Mouse (Mus musculus): Measurements from ENCODE around the gene Rbm5.

The Rbm5 gene

DNA sequence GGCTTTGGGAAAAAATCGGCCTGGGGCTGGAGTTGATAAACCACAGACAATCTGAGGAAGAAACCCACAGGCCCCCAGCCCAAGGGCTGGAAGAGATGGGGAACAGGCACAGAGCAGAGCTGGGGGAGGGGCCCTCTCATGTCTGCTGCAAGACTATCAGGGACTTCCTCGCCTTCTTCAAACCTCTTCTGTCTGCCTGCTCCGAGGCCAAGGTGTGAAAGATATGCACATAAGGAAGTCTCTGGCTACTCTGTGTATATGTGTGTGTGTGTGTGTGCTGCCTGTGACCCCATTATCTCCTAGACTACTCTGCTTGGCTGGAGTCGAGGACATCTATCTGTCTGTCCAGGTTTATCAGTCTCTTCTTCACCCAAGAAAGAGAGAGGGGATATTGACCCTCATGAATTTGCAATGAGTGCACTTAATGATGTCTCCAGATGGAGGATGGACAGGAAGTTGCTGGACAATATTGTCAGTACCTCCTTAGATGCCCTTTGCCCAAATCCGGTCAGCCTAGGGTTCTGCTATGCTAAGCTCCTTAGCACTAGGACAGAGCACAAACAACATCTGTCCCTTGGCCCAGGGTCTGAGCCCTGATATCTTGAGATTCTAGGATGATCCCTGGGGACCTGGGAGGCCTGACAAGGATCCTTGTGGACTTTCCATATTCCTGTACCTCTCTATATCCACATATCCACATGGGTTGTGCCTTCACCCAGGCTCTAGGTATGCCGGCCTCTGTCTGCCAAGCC is 41.7 kb downstream of the Rbm5 start:
- no peak for DNase-seq

DNA sequence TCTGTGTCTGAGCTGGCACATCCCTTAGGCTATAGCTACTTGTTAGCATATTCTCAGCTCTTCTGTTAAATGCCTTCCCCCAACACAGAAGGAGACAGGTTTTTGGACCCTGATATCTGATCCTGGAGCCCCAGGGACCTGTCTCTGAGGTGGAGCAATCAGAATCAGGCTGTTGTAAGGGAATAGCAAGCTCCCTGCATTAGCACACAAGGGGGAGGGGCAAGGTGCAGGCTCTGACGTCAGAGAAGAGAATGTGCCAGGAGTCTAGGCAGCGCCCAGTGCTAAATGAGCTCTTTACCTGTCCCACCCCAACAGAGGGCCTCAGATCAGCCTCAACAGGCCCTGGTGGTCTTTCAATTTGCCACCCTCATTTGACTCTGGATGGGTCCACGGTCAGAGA is 43.8 kb downstream of the Rbm5 start:
- DNase-seq, result no peak

DNA sequence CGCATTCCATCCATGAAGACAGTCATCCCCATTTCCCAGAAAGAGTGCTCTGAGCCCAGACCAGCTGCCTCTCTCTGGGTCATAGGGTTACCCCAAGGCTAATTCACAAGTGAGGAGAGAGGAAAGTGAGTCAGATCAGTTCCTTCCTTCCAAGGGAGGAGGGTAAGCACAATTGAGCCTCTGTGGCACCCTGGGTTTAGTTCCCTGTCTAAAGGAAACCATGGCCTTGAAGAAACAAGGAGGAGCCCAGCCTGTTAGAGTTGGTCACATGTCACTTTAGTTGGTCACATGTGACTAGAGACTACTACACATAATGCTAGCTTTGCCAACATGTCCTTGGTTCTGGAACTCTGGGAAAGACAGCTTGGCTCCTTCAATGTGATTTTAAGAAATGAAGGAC is 46.0 kb downstream of the Rbm5 start:
- no peak for DNase-seq

DNA sequence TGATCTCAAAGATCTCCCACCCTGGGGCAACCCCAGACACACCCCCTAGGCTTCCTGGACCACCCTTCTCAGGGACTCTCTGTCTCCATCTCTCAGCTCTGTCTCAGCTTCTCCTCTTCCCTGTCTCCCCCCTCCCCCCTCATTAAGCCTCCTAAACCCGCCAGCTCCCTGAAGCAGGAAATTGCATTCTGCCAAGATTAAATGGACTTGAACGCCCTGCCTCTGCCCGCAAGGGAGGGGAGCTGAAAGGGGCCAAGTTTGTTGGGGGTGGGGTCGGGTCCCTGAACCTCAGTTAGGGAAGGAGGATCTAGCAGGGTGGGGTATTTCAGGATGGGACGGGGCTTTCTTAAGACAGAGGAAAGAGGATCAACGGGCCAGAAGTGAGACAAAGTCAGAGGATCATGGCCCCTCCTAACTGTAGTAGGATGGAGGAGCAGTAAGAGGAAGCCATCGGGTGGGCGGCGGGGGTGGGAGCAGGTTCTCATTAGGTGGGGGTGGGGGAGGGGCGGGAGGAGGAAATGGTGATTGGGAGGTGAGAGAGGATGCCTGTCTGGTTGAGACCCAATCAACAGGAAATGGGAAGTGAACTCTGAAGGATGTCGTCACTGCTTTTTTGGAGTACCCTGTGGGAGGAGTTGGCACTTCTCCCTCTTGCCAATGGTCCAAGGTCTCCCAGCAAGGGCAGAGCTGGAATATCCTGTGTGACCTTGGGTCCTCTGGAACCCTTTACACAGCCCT is 46.8 kb downstream of the Rbm5 start:
- DNase-seq, result peak; percentile 80

DNA sequence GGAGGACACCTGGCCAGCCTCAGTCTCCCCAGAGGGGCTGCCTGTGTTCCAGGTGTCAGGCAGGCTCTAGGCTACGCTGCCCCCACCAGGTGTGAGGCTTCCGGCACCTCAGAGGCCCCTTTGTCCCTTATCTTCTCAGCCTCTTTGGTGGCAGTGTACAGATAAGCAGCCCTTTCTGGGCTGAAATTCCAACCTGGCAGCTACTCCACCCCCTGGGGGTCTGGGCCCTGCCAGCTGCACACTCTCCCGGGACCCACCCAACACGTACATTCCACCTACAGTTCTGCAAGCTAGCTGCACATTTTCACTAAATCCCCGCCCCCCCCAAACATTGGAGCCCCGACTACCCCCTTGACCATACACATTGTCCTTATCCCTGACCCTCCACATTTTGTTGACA is 47.5 kb downstream of the Rbm5 start:
- no peak for DNase-seq

DNA sequence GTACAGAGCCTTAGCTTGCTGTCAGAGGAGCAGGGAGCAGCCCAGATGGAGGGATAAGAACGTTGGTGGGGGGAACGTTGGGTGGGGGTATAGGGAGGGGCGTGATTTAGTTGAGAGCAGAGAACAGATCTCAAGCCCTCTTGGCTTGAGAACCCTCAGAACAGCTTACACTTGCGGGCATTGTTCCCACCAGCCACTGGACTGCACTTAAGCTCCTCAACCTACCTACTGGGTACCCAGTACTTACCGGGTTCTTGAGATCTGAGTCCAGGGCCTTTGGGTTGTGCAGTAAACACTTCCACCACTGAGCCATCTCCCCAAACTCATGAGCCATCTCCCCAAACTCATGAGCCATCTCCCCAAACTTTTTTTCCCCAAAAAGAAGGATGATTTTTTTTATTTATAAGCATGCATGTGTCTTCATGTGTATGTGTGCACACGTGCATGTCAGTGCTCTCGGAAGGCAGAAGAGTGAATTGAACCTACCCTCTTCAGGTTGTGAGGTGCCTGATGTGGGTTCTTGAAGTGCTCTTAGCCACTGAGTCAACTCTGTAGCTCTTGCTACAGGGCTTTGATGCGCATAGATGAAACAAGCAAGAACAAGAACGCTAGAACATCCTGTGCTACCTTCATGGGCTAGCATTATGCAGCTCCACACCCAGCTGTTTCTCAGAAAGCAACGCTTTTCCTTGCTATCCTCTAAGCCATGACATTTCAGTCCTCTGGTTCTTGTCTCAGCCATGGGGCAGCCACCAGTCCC is 51.8 kb downstream of the Rbm5 start:
- no peak for DNase-seq

DNA sequence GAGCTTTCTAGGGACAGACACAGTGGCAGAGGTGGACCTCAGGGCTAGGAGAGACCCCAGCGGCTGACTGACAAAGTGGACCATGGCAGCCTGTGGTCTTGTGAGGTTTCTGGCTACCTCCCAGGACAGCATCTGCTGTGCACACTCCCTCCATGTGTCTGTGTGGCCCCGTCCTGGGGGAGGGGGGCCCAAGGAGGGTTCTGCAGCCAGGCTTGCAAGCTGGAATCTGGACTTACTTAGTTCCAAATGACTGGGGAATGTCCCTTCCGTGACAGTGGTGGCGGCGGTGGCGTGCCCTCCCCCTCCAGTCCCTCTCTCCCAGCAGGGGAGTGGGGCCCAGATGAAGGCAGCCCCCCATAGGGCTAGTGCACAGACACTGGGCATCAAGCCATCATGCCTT is 53.8 kb downstream of the Rbm5 start:
- no peak for DNase-seq

DNA sequence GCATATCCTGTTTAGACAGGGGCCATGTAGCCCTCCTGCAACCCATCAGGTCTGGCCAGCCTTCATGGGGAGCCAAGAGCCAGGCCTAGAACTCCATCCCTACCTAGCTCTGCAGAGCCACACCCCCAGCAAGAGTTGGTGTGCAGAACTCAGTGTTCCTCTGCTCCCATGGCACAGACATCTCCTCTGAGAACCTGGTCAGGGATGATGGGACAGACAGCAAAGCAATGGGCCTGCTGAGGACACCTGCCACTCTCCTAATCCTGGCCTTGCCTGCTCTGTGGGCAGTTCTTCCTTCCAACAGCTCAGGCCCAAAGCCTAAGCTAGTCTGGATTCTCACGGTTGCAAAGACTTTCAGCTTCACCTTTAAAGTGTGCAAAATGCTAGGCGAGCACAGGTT is 55.2 kb downstream of the Rbm5 start:
- no peak for DNase-seq

DNA sequence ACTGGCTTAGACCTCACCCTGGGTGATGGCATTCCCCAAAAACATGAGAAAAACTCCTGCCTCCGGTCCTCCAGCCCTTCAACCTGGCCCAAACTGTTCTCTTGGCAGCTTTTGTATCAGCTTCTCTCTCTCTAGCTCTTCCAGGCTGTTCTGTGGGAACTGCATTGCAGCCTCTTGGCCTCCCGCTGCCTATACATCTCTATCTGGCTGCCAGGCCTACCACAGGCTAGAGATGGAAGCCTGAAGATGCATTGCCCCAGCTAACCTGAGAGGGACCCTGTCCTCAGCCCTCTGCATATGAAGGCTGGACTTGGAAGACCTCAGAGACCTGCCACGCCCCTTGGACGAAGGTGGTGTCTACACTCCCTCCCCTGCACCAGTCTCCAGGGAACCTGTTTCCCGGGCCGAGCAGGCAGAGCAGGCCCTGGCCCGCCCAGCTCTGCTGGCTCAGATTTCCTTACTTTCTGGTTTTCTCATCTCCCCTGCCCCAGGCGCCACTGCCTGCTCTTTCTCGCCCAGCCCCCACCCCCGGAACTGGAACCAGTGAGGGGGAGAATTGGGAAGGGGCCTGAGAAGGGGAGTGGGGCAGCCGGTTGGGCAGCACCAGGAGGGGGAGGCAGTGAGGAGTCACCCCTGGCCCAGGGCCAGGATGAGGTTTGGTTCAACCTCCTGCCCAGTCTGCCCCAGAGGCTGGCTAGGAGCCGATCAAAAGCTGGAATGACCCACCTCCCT is 56.4 kb downstream of the Rbm5 start:
- peak; percentile 80 for DNase-seq

DNA sequence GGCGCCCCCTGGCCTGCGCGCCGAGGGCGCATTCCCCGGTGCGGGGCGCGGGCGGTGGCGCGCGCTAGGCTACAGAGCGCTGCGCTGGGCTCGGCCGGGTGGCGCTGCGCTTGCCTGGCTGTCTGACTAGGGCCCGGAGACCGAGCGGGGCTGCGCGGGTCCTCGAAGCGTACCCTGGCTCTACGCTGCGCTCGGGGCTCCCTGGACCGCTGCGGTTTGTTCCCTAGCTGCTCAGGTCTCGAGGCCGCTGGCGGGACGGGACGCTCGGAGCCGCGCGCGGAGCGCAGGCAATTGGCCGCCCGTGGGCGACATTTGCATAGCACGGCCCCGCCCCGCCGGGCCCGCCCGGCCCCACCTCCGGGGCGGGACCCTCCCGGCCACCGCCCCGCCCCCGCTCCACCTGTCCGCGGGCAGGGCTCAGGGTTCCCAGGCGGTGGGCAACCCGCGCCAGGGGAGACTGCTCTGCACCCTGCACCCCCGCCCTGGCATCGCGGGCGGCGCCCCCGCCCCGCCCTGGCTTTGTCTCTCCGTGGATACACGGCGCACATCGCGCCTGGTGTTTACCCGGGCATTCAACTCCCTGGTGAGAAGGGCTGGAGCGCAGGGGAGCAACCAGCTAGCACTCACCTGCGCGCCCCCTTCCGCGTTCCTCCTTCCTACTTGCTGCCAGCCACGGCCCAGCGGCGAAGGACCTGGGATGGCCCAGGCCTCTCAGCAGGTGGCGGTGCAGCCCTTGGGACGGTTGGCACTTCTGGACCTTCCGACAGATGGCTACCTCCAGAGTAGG is 60.9 kb downstream of the Rbm5 start, which contains the start of gene Sema3f:
Gene Sema3f (minus strand): TSS at position 779 of the 787 bp plus-strand sequence.
- DNase-seq, result peak; percentile 93

DNA sequence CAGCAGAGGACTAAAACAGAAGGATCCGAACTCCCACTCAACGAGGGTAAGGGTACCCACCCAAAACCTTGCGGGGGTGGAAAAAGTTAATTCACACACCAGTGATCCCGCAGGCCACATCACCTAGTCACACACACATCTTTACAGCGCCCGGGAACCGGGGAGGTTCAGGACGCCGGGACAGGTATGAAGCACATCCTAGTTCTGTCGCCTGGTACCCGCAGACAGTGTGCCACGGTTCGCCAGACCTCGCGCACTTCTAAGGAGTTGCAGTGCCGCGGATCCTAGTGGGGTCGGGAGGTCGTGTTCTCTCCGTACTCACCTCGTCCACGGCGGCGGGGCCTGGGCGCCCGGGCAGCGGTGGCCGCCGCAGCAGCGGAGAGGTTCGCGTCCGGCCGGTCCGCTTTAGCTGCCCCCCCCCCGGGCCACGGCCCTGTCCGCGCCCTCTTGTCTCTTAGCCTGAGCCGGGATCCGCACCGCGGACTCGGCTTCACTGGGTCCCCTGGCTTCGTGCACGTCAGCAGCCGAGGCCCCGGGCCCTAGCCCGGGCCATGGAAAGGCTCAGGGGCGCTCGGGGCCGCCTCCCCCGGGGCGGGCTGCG is 61.6 kb downstream of the Rbm5 start:
- no peak for DNase-seq

DNA sequence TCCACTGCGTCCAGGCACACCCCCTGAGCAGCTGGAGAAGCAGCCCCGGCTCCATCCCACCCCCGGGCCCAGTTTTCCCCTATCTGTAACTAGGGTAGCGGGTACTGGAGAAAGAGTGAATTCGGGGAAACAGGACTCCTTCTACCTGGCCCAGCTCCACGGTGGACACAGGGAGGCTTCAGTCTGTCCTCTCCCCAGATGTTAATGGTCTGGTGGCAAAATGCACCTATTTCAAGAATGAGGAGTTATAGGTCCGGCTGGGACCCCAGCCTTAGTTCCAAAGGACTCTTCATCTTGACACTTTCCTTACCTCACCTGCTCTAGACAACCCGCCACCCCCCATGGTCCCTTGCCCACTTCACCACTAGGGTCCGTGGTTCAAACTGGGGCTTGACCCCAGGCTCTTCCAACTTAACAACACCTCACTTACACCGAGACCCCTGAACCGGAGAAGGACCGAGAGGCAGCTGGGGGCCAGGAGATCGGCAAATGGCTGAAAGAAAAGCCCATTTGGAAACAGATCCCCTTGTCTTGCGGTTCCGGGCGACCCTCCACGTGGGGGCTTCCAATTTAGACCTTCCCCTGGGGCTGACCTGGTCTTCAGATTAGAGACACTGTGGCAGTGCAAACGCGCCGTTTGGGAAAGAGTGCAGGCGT is 62.2 kb downstream of the Rbm5 start:
- DNase-seq, result no peak

DNA sequence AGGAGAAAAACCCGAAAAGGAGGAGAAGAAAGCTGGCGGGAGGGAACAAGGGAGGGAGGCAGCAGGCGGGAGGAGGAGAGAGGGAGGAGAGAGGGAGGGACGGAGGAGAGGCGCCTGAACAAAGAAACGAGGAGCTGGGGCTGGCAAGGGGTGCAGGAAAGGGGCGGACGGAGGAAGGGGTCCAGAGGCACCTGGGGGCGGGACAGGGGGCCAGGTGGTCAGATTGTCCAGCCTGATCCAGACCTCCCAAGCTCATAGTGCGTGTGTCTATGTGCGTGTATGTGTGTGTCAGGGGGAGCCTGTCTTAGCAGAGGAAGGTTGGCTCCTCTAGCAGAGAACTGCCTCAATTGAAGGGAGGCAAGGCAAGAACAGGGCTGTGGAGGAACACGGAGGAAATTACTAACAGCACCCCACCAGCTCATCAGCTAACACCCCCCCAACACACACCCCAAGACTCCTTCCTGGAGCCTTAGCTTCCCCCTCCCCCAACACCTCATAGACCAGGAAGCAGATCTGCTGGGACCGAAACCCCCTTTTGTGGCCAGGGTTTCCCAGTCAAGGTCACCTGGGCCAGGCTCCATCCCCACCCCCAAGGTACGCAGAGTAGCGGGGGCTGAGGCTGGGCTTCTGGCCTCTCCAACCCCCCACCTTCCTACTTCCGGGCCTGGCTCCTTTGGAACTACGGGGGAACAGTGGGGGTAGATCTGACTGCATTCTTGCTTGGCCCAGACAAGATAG is 62.9 kb downstream of the Rbm5 start:
- no peak for DNase-seq

DNA sequence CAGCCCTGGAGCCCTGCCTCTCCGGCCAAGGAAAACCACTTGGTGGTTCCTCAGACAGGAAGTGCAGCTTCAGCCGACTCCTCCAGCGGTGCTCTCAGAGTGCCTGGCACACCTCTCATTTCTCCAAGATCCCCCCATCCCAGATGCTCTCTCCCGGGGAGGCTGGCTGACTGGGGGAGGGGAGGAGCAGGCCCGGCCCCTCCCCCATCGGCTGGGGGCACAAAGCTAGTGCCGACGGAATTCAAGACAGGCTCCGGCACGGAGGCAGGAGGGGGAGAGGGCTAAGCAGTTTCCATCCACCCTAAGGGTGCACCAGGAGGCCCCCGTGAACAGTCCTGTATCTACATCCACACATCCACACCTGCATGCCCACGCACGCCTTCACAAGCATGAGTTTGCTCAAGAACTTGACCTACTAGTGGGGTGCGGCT is 64.0 kb downstream of the Rbm5 start:
- DNase-seq, result no peak

DNA sequence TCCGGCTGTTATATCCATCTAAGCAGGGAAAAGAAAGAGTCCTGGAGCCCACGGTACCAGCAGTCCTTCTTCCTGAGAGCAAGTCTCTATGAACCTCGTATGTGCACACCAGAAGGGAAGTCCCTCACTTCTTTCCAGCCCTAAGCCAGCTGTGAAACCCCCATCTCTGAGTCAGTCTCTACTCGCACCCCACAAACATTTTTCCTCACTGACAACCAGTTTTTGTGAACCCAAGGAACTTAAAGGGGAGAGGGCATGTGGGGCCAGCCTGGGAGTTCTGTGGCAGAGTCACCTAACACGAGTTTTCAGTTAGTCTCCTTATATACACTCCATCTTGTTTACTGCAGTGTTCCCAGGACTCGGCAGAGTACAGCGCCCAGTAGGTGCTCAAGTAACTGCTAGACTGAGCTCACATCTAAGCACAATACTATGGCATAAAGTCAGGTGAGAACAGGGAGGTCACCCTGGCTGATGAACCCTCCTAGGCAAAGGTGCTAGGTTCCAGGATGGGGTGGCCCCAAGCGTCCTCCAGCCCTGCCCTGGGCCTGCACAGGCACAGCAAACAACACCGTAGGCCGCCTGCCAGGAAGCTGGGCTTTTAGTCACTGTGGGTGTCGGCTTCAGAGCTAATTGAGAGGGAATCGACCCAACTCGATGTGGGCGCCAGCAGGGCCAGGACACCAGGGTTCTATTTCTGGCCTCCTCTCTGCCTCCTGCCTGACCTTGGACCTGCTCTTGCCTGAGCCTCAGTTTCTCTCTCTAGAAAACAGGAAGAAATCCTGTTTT is 67.3 kb downstream of the Rbm5 start:
- no peak for DNase-seq

DNA sequence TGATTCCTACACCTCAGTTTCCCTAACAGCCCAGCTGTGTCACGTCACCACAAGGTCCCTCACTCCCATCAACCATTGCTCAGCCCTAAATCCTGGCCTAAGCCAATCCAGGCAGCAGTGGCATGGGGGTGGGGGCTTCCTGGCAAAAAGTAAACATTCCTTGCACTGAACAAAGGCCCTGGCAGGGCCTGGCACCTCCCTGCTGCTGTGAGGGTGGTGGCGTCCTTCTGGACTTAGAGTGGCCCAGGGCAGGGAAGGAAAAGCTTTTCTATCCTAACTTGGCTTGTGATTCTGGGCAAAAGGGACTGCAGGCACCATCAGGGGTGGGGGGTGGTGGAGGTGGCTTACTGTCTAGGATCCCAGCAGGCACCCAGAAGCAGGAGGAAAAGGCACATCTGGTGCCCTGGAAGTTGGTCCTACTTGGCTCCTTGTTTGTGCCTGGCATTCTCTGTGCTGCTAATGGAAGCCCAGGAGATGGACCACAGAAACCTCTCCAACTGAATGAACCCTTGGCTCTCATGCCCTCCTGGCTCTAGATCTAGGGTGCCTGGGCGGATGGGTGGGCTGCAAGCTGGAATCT is 68.1 kb downstream of the Rbm5 start:
- no peak for DNase-seq

DNA sequence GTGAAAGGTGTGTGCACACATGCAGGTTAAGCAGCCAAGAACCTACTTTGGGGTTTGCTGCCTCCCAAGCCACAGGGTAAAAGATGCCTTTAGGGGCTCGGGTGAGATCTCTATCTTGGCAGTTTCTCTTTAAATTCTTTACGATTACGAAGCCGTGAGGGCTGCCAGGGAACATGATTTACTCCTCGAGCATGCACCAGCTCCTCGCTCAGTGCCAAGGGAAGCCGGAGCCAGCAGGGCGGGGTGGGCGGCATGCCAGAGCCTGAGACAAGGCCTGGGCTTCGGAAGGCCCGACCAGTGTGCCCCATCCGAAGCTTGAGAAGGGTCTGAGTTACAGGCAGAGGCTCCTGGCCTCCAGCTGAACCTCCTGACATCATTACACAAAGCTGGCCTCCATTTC is 69.2 kb downstream of the Rbm5 start:
- peak; percentile 85 for DNase-seq

DNA sequence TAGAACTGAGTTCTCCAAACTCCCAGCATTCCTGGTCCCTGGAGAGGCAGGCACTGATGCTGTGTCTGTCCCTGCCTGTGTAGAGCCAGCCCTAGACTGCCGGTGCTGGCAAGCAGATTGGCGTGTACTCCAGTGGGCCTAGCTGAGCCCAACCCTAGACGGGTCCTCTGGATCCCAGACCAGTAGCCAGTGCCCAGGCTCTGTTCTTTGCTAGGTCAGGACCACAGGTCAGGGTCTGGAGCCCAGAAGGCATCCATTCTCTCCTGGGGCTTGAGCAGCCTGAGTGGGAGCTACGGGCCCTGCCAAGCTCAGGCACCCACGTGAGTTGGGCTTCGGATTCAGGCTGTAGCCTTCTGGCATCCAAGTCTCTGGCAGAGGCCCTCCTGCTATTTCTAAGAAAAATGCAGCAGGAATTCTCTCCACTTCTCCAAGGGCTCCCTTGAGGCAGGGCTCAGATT is 70.7 kb downstream of the Rbm5 start:
- no peak for DNase-seq

DNA sequence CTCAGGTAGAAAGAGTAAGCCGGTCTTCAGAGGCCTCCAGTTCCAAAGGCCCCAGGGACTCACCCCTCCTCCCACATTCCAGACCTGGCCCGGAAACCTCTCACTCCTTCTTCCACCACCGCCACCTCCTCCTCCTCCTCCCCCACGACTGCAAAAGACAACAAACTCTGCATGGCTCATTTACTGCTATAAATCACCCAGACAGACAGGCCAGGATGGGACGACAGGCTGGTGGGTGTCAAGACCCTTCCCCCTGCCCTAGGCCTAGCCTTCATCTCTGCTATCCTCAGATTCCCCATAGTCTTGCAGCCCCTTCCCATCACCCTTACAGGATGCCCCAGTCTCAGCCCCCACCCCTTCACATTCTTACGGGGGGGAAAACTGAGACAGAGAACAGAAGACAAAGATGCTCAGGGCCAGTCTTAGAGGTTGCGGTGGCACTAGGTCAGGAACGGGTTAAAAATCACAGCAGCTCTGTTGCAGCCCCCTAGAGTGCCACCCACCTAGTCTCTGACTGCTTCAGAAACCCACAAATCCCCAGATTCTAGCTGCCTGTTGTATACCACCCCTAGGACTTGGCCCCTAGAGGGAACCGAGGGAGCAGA is 71.3 kb downstream of the Rbm5 start:
- DNase-seq, result peak; percentile 49

All from kidney, postnatal 14 days (tissue).